12 mouse cellular contexts compared by ENCODE assay signal in the genomic region with DNA sequence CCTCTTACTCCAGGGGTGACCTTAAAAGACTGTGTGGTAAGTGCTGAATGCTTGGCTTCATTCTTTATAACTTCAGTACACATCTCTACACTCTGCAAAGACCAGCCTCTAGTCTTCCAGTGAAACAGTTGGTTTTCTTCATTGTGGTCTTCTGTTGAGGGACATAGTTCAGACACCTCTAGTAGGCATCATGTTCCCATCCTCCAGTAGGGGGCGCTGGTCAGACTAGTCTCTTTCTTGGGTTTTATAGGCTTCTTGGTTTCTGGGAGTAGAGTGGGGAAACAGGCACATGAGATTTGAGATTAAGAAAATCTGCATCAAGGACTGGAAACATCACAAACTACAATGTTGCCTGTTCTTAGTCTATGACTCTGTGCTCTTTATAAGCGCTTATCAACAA. TPM values are rescaled to one million over a fixed set of nuclear protein-coding genes. Genes with fewer than 3 reads are reported as not detected.
DNase-seq lines count a peak whose midpoint lies in the region; ATAC-seq and TF ChIP-seq lines count a peak whose summit lies in the region.
"Had no signal": no experiment of that assay in that cellular context is flagged by ENCODE, and none has a peak within 500 bp of the region (broad histone marks: within the 10 kb centered on the region; RNA-seq: fewer than 3 reads in every experiment).

No protein-coding gene starts in this region.

- no peaks in the 10 kb centered on the region for H3K9me3 ChIP-seq in intestine, postnatal 0 days (ENCODE audit: control insufficient read depth)
- no peaks in the 10 kb centered on the region for H3K9me3 ChIP-seq in intestine, embryonic 15.5 days
- H3K9me3 ChIP-seq in liver, postnatal 0 days (ENCODE audit: low read length), result no peaks in the 10 kb centered on the region
- H3K9me3 ChIP-seq: hindbrain, embryonic 13.5 days; liver, embryonic 15.5 days; midbrain, embryonic 12.5 days had no signal

- no peaks in the 10 kb centered on the region for H3K36me3 ChIP-seq in intestine, postnatal 0 days (ENCODE audit: control insufficient read depth, insufficient read depth)
- no peaks in the 10 kb centered on the region for H3K36me3 ChIP-seq in intestine, embryonic 15.5 days
- H3K36me3 ChIP-seq in liver, postnatal 0 days (replicated peaks; ENCODE audit: insufficient read depth, low read length), result no peaks in the 10 kb centered on the region
- H3K36me3 ChIP-seq: forebrain, embryonic 12.5 days; liver, embryonic 15.5 days; midbrain, embryonic 12.5 days had no signal

- no peak for TF ChIP-seq EP300 in liver, postnatal 0 days (IDR thresholded peaks at IDR 0.05; ENCODE audit: low read depth)

- H3K4me1 ChIP-seq in intestine, postnatal 0 days (replicated peaks; ENCODE audit: control insufficient read depth, insufficient read depth, low read length), result no peaks in the 10 kb centered on the region
- H3K4me1 ChIP-seq in intestine, embryonic 15.5 days (replicated peaks), result no peaks in the 10 kb centered on the region
- no peaks in the 10 kb centered on the region for H3K4me1 ChIP-seq in liver, postnatal 0 days (ENCODE audit: insufficient read depth)
- H3K4me1 ChIP-seq: forebrain, embryonic 12.5 days; hindbrain, embryonic 13.5 days; liver, embryonic 15.5 days; midbrain, embryonic 12.5 days had no signal

- H3K4me2 ChIP-seq in intestine, postnatal 0 days (replicated peaks; ENCODE audit: low read depth), result no peak overlapping the region
- no peak overlapping the region for H3K4me2 ChIP-seq in intestine, embryonic 15.5 days (replicated peaks)
- no peak overlapping the region for H3K4me2 ChIP-seq in liver, postnatal 0 days (ENCODE audit: low read depth, low read length)
- H3K4me2 ChIP-seq: forebrain, embryonic 12.5 days; hindbrain, embryonic 13.5 days; liver, embryonic 15.5 days; midbrain, embryonic 12.5 days had no signal

- WGBS in intestine, postnatal 0 days, result 58% methylated on average over 2 of the region's 2 CpGs
- 67% methylated on average over 2 of the region's 2 CpGs for WGBS in intestine, embryonic 15.5 days
- WGBS in liver, postnatal 0 days (ENCODE audit: insufficient replicate concordance), result 64% methylated on average over 2 of the region's 2 CpGs

- TF ChIP-seq CTCF in intestine, postnatal 0 days (IDR thresholded peaks at IDR 0.05; ENCODE audit: low read depth), result peak; percentile 42
- TF ChIP-seq CTCF in liver, postnatal 0 days (IDR thresholded peaks at IDR 0.05; ENCODE audit: low read depth), result peak; percentile 63

- no peak overlapping the region for H3K4me3 ChIP-seq in intestine, postnatal 0 days (ENCODE audit: low read depth, low read length)
- H3K4me3 ChIP-seq in intestine, embryonic 15.5 days (replicated peaks), result no peak overlapping the region
- H3K4me3 ChIP-seq in liver, postnatal 0 days (ENCODE audit: low read depth, low read length), result no peak overlapping the region
- H3K4me3 ChIP-seq: forebrain, embryonic 12.5 days; hindbrain, embryonic 13.5 days; liver, embryonic 15.5 days; midbrain, embryonic 12.5 days had no signal

- H3K9ac ChIP-seq in intestine, postnatal 0 days (ENCODE audit: low read depth, low read length), result no peak overlapping the region
- no peak overlapping the region for H3K9ac ChIP-seq in intestine, embryonic 15.5 days
- H3K9ac ChIP-seq in liver, postnatal 0 days (replicated peaks), result no peak overlapping the region
- H3K9ac ChIP-seq: forebrain, embryonic 12.5 days; hindbrain, embryonic 13.5 days; liver, embryonic 15.5 days; midbrain, embryonic 12.5 days had no signal

- no peaks in the 10 kb centered on the region for H3K27me3 ChIP-seq in intestine, postnatal 0 days (replicated peaks; ENCODE audit: control insufficient read depth, insufficient read depth, low read length)
- H3K27me3 ChIP-seq in intestine, embryonic 15.5 days (replicated peaks), result no peaks in the 10 kb centered on the region
- H3K27me3 ChIP-seq in liver, postnatal 0 days (ENCODE audit: insufficient read depth, low read length), result no peaks in the 10 kb centered on the region
- H3K27me3 ChIP-seq: forebrain, embryonic 12.5 days; hindbrain, embryonic 13.5 days; liver, embryonic 15.5 days; midbrain, embryonic 12.5 days had no signal

- no peak overlapping the region for H3K27ac ChIP-seq in intestine, postnatal 0 days (ENCODE audit: low read depth, low read length)
- H3K27ac ChIP-seq in intestine, embryonic 15.5 days, result no peak overlapping the region
- no peak overlapping the region for H3K27ac ChIP-seq in liver, postnatal 0 days (ENCODE audit: low read depth)
- H3K27ac ChIP-seq: forebrain, embryonic 12.5 days; hindbrain, embryonic 13.5 days; liver, embryonic 15.5 days; midbrain, embryonic 12.5 days had no signal

- peak; percentile 60 for DNase-seq in A20 (ENCODE audit: low read depth, low spot score)
- peak; percentile 51 for DNase-seq in T-cell, adult 2 months (ENCODE audit: low spot score)
- DNase-seq in liver, postnatal 0 days, result peak; percentile 32
- DNase-seq in urinary bladder, postnatal 4 days (ENCODE audit: low spot score in 2 of 2), result no peak
- DNase-seq in kidney, postnatal 14 days, result no peak

- ATAC-seq in intestine, postnatal 0 days, result no peak
- ATAC-seq in intestine, embryonic 15.5 days, result no peak
- ATAC-seq in liver, postnatal 0 days, result no peak
- ATAC-seq in megakaryocyte progenitor cell, adult 5-6 weeks (replicated peaks; ENCODE audit: poor library complexity), result no peak

RNA-seq across cellular contexts. Expression of gene Lyrm7, which starts 26.1 kb away (rescaled TPM):
- polyA plus RNA-seq in intestine, postnatal 0 days (2015; fragmentation: Nextera tagmentation; extraction: Ambion mirVana), result 2.7 and 5.8 TPM in 2 replicates
- 8.9 and 9.4 TPM in 2 replicates for polyA plus RNA-seq in intestine, embryonic 15.5 days (2015; fragmentation: Nextera tagmentation; extraction: Ambion mirVana)
- 2.9 and 5.0 TPM in 2 replicates for polyA plus RNA-seq in liver, postnatal 0 days (2015; fragmentation: Nextera tagmentation; extraction: Ambion mirVana)
- 2.9 and 5.3 TPM in 2 replicates for total RNA-seq in megakaryocyte progenitor cell, adult 5-6 weeks (2015)
- 2.0 and 4.1 TPM in 2 replicates for total RNA-seq in megakaryocyte progenitor cell, adult 5-6 weeks (2017)

RNA-seq across cellular contexts. Expression of gene Hint1, which starts 31.6 kb away (rescaled TPM):
- polyA plus RNA-seq in intestine, postnatal 0 days (2015; fragmentation: Nextera tagmentation; extraction: Ambion mirVana), result 1,016 and 1,041 TPM in 2 replicates
- polyA plus RNA-seq in intestine, embryonic 15.5 days (2015; fragmentation: Nextera tagmentation; extraction: Ambion mirVana), result 705 and 851 TPM in 2 replicates
- polyA plus RNA-seq in liver, postnatal 0 days (2015; fragmentation: Nextera tagmentation; extraction: Ambion mirVana), result 791 and 898 TPM in 2 replicates
- 458 and 490 TPM in 2 replicates for total RNA-seq in megakaryocyte progenitor cell, adult 5-6 weeks (2015)
- total RNA-seq in megakaryocyte progenitor cell, adult 5-6 weeks (2017), result 506 and 582 TPM in 2 replicates

RNA-seq across cellular contexts. Expression of gene Cdc42se2, which starts 47.1 kb away (rescaled TPM):
- polyA plus RNA-seq in intestine, postnatal 0 days (2015; fragmentation: Nextera tagmentation; extraction: Ambion mirVana), result 58.8 and 63.5 TPM in 2 replicates
- 70.6 and 72.5 TPM in 2 replicates for polyA plus RNA-seq in intestine, embryonic 15.5 days (2015; fragmentation: Nextera tagmentation; extraction: Ambion mirVana)
- 13.7 and 15.4 TPM in 2 replicates for polyA plus RNA-seq in liver, postnatal 0 days (2015; fragmentation: Nextera tagmentation; extraction: Ambion mirVana)
- total RNA-seq in megakaryocyte progenitor cell, adult 5-6 weeks (2015), result 39.1 and 41.1 TPM in 2 replicates
- 51.9 and 52.0 TPM in 2 replicates for total RNA-seq in megakaryocyte progenitor cell, adult 5-6 weeks (2017)

Comparison
In these comparisons a context has a peak if more than half of its experiments do, and no peak if none do; other contexts are left out.
1. DNase-seq: peak in A20 (single experiment), T-cell, adult 2 months (single experiment) and liver, postnatal 0 days (single experiment); none in urinary bladder, postnatal 4 days (0 of 2) and kidney, postnatal 14 days (single experiment).